Mouse (Mus musculus): ENCODE results near the gene Gdpd3. TPM values are rescaled to one million over a fixed set of nuclear protein-coding genes. Genes with fewer than 3 reads are reported as not detected.

Gene Gdpd3
- polyA plus RNA-seq, 1 experiment from 2014 or later: 1.5 TPM

- Histone ChIP-seq H3K9me3 (replicated peaks) (no peaks in the 10 kb centered on the region), H3K4me1 (peaks cover 61% of the 10 kb centered on the region), H3K27ac (replicated peaks) (peak overlapping the region; percentile 91), H3K4me2 (peak overlapping the region; percentile 88), H3K27me3 (replicated peaks) (no peaks in the 10 kb centered on the region), H3K9ac (replicated peaks) (peak overlapping the region; percentile 85), H3K36me3 (peaks cover 59% of the 10 kb centered on the region), H3K4me3 (replicated peaks) (peak overlapping the region; percentile 86)
- peak; percentile 20; the same call in 1 of the 2 replicates for ATAC-seq (ENCODE audit: low FRiP score)
- WGBS: 32% methylated on average over 11 of the region's 11 CpGs
Observed at GRCm38 (mm10) chr7:126792721-126793443, 26.7 kb downstream of the Gdpd3 start.

DNA sequence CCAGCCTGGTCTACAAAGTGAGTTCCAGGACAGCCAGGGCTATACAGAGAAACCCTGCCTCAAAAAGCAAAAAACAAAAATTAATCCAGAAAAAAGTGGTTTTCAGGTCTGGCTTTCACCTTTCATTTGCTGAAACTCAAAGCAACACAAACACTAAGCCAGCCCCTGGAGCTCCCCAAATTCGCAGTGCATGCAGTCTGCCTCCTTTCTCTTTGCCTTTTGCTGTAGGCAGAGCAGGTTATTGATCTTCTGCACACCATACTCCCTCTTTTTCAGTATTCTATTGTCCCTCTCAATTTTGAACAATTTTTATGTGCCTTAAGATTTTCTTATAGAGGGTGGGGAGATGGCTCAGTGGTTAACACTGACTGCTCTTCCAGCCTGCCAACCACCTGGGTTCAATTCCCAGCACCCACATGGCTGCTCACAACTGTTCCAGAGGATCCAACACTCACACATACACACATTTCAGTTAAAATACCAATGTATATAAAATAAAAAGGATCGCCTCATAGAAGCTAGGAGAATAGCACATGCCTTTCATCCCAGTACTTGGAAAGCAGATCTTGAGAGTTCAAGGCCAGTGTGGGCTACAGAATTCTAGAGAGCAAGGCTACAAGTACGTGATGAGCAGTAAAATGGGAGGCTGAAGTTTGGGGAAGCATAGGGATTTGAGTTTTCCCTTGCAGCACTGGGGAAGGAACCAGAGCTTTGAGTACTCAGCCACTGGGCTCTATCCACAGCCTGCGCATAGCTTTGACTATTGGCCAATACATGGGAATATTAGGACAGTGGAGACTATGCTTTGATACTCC, 27.5 kb downstream of the Gdpd3 start:
- Histone ChIP-seq H3K27me3 (replicated peaks) (no peaks in the 10 kb centered on the region), H3K4me2 (no peak overlapping the region), H3K9ac (replicated peaks) (no peak overlapping the region), H3K4me1 (peaks cover 66% of the 10 kb centered on the region), H3K36me3 (peaks cover 51% of the 10 kb centered on the region), H3K27ac (replicated peaks) (0 out of 2 replicates have a peak overlapping the region, but pooled peaks have one; percentile 91), H3K9me3 (replicated peaks) (no peaks in the 10 kb centered on the region), H3K4me3 (replicated peaks) (no peak overlapping the region)
- WGBS: 75% methylated on average over 4 of the region's 4 CpGs
- ATAC-seq (ENCODE audit: low FRiP score): no peak

DNA sequence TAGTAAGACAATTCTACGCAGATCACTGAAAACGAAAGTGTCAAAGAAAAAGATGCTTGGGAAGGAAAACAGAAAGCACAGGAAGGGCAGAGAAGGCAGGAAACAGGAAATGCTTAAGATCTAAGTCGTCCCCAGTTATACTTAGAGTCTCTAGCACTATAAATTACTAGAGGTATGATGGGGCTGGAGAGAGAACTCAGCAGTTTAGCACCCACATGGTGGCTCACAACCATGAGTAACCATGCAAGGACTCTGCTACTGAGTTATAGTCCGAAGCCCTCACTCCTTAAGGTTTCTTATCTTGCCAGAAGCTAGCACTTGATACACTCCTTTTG, 28.1 kb downstream of the Gdpd3 start:
- no peaks in the 10 kb centered on the region for H3K9me3 ChIP-seq (replicated peaks)
- H3K4me3 ChIP-seq (replicated peaks): no peak overlapping the region
- H3K27ac ChIP-seq (replicated peaks): no peak overlapping the region
- 83% methylated on average over 4 of the region's 4 CpGs for WGBS
- H3K27me3 ChIP-seq (replicated peaks): no peaks in the 10 kb centered on the region
- no peak for ATAC-seq (ENCODE audit: low FRiP score)
- H3K4me1 ChIP-seq: peaks cover 60% of the 10 kb centered on the region
- H3K4me2 ChIP-seq: no peak overlapping the region
- peaks cover 45% of the 10 kb centered on the region for H3K36me3 ChIP-seq
- no peak overlapping the region for H3K9ac ChIP-seq (replicated peaks)

GRCm38 (mm10) chr7:126795387-126796317, 29.5 kb downstream of the Gdpd3 start:
- 77% methylated on average over 16 of the region's 16 CpGs for WGBS
- no peak overlapping the region for H3K9ac ChIP-seq (replicated peaks)
- H3K36me3 ChIP-seq: peaks cover 36% of the 10 kb centered on the region
- H3K9me3 ChIP-seq (replicated peaks): no peaks in the 10 kb centered on the region
- peaks cover 59% of the 10 kb centered on the region for H3K4me1 ChIP-seq
- 0 out of 2 replicates have a peak overlapping the region, but pooled peaks have one; percentile 85 for H3K4me3 ChIP-seq (replicated peaks)
- no peaks in the 10 kb centered on the region for H3K27me3 ChIP-seq (replicated peaks)
- no peak overlapping the region for H3K4me2 ChIP-seq
- no peak for ATAC-seq (ENCODE audit: low FRiP score)
- H3K27ac ChIP-seq (replicated peaks): no peak overlapping the region

GRCm38 (mm10) chr7:126796350-126796932, 30.3 kb downstream of the Gdpd3 start:
- H3K4me1 ChIP-seq: peaks cover 55% of the 10 kb centered on the region
- 69% methylated on average over 8 of the region's 8 CpGs for WGBS
- no peaks in the 10 kb centered on the region for H3K27me3 ChIP-seq (replicated peaks)
- H3K36me3 ChIP-seq: peaks cover 36% of the 10 kb centered on the region
- ATAC-seq (ENCODE audit: low FRiP score): no peak
- peak overlapping the region; percentile 89 for H3K4me2 ChIP-seq
- no peak overlapping the region for H3K9ac ChIP-seq (replicated peaks)
- no peaks in the 10 kb centered on the region for H3K9me3 ChIP-seq (replicated peaks)
- no peak overlapping the region for H3K27ac ChIP-seq (replicated peaks)
- peak overlapping the region; percentile 85; the same call in 1 of the 2 replicates for H3K4me3 ChIP-seq (replicated peaks)

DNA sequence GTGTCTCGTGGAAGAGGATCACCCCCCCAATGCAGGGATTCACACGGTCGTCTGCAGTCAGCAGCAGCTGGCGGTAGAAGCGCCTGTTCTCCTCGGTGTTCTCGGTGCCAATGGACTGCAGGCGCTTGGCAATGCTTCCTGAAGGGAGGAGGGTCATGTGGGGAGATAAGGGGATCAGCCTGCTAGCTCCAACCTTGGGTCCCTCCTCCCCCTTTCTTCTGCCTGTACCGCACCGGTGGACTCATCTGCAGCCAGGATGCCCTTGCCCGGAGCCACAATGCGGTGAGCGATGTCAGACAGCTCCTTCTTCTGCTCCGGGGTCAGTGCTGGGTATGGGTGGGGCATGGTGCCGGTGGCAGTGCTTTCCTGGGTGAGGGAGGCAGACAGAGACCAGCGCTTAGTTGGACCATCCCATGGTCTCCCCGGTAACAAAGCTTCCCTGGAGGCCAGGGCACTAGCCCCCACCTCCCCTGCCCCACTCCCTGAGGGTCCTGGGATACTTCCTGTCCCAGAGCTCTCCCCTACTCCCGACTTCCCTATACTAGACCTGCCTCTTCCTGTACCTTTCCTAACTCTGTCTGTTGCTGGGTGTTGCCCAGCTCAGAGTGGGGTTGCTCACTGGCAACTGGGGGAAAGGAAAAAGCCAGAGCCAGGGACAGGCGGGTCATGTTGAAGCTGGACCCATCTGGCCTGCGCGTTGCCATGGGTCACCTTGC, 31.4 kb downstream of the Gdpd3 start, which contains the start of gene Fam57b:
Fam57b (plus strand) TSS at position 258 of the 716 bp plus-strand sequence.
- H3K9me3 ChIP-seq (replicated peaks): no peaks in the 10 kb centered on the region
- H3K9ac ChIP-seq (replicated peaks): peak within 1 kb of the TSS; percentile 81
- H3K4me2 ChIP-seq: peak within 1 kb of the TSS; percentile 89
- H3K27me3 ChIP-seq (replicated peaks): no peaks in the 10 kb centered on the region
- peak within 1 kb of the TSS; percentile 95 for H3K27ac ChIP-seq (replicated peaks)
- WGBS: 26% methylated on average over 21 of the region's 21 CpGs
- peaks cover 36% of the 10 kb centered on the region for H3K36me3 ChIP-seq
- ATAC-seq (ENCODE audit: low FRiP score): no peak
- peak within 1 kb of the TSS; percentile 85 for H3K4me3 ChIP-seq (replicated peaks)
- H3K4me1 ChIP-seq: peaks cover 51% of the 10 kb centered on the region

DNA sequence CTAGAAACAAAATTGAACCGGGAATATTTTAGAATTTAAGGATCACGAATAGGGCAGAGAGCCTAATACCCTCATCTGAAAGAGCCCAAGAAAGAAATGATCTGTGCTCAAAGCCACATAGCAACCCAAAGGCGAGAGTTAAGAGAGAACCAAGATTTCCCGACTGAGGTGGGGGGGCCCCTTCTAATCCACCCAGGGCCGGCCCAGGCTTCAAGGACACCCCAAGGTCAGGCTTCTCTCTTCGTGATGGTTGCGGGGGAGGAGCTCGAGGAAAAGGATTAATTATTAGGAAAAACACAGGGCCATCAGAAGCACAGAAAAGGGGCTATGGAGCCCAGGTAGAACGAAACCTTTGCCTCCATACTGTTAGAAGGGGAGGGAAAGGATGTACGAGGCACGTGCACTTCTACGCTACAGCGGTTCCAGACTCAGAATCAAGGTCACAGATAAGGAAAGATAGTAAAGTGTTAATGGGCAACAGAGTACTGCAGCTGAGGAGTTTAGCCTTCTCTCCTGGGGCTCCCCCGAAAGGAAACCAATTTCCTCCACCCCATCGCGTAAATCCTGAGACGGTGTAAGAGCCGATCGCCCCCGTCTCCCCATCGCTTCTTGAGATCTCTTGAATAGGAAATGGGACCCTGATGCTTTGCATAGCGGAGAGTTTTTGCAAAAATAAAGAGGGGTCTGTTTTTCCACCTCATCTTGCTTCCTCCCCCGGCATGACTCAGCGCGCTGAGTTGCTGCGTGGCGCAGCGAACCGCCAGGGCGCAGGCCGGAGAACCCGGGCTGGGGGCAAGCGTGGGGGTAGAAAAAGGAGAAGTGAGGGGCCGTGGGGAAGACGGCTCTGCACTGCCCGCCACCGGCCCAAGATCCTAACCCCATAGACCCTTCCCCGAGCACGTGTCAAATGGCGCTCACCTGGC, 32.3 kb downstream of the Gdpd3 start:
- H3K9me3 ChIP-seq (replicated peaks): no peaks in the 10 kb centered on the region
- H3K4me3 ChIP-seq (replicated peaks): peak overlapping the region; percentile 85
- H3K4me2 ChIP-seq: peak overlapping the region; percentile 89
- under 1% methylated on average over 40 of the region's 40 CpGs for WGBS
- no peak; the same call in 1 of the 2 replicates for ATAC-seq (ENCODE audit: low FRiP score)
- peaks cover 43% of the 10 kb centered on the region for H3K4me1 ChIP-seq
- H3K36me3 ChIP-seq: peaks cover 36% of the 10 kb centered on the region
- no peaks in the 10 kb centered on the region for H3K27me3 ChIP-seq (replicated peaks)
- peak overlapping the region; percentile 95 for H3K27ac ChIP-seq (replicated peaks)
- H3K9ac ChIP-seq (replicated peaks): peak overlapping the region; percentile 81

GRCm38 (mm10) chr7:126799050-126799467, 32.9 kb downstream of the Gdpd3 start:
- Histone ChIP-seq H3K27ac (replicated peaks) (peak overlapping the region; percentile 95), H3K36me3 (peaks cover 32% of the 10 kb centered on the region), H3K4me1 (peaks cover 42% of the 10 kb centered on the region), H3K9me3 (replicated peaks) (no peaks in the 10 kb centered on the region), H3K9ac (replicated peaks) (peak overlapping the region; percentile 81), H3K4me2 (peak overlapping the region; percentile 89), H3K4me3 (replicated peaks) (peak overlapping the region; percentile 85), H3K27me3 (replicated peaks) (no peaks in the 10 kb centered on the region)
- WGBS: under 1% methylated on average over 30 of the region's 36 CpGs
- ATAC-seq (ENCODE audit: low FRiP score): peak; percentile 96

GRCm38 (mm10) chr7:126799468-126800268, 33.5 kb downstream of the Gdpd3 start:
- Histone ChIP-seq H3K9ac (replicated peaks) (peak overlapping the region; percentile 68), H3K4me1 (peaks cover 42% of the 10 kb centered on the region), H3K9me3 (replicated peaks) (no peaks in the 10 kb centered on the region), H3K4me2 (peak overlapping the region; percentile 89), H3K4me3 (replicated peaks) (peak overlapping the region; percentile 85), H3K27me3 (replicated peaks) (no peaks in the 10 kb centered on the region), H3K27ac (replicated peaks) (peak overlapping the region; percentile 95), H3K36me3 (peaks cover 26% of the 10 kb centered on the region)
- WGBS: 1% methylated on average over 37 of the region's 38 CpGs
- ATAC-seq (ENCODE audit: low FRiP score): peak; percentile 93

All from neural tube, embryonic 15.5 days (tissue).